Mouse (Mus musculus): Measurements from ENCODE around the gene Pld6. TPM values are rescaled to one million over a fixed set of nuclear protein-coding genes. Genes with fewer than 3 reads are reported as not detected.
A peak's percentile ranks its signal among the peaks of the same experiment; 100 is the strongest.

Pld6 gene
- 1 to 10 TPM; 1.7 to 2.6 TPM for total RNA-seq (2021)
- polyA plus RNA-seq (2012; rRNA removed), result 10.6 and 12.5 TPM in 2 replicates
- long read RNA-seq, transcript Pld6-202 (2 exons, 948 nt), result major isoform, 5 of 6 reads
- long read RNA-seq, partial matches to known transcripts, result 0 of 6 reads
- long read RNA-seq, other reads (novel, unspliced or antisense), result 0 of 6 reads

DNA sequence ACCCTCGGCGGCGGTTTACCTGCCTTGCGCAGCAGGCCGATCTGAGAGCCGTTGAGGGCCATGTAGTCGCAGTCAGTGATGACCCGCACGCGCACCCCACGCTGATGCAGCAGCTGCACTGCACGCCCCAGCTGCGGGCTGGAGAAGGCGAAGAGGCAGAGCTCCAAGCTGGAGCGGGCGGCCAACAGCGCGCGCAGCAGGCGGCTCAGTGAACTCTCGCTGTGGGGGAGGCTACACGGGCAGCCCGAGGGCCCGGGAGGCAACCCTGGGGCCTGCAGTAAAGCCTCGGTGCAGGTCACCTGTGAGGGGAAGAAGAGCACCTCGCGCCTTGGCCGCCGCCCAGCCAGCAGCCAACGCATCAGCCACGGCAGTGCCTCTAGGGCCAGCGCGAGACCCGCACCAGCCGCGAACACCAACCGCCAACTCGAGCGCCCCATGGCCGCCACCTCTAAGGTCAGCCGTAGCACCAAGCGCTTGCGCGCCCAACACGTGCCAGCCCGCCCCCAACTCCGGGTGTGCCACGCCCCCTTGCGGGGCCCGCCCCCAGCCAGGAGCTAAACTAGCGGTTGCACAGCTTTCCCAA lies at the start of gene Pld6:
Pld6 (minus strand) TSS at position 447 of the 583 bp plus-strand sequence.
- DNase-seq, result peak; percentile 78

DNA sequence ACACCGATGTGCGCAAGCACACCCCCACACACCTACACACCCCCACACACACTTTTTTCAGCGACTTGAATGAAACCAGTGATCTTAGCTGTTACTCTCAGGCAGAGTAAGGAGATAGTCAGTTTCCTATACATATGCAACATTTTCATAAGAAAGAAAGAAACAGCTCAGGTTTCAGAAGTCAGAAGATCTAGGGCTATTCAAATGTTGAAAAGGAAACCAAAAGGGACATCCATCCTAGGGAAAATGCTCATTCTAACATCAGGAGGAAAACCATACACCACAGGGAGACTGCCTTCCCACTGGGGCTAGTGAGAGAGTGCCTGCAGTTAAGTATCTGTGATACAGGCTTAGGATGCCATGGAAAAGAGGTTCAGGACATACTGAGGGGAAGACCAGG lies 34.2 kb upstream of the Pld6 start:
- DNase-seq, result no peak

DNA sequence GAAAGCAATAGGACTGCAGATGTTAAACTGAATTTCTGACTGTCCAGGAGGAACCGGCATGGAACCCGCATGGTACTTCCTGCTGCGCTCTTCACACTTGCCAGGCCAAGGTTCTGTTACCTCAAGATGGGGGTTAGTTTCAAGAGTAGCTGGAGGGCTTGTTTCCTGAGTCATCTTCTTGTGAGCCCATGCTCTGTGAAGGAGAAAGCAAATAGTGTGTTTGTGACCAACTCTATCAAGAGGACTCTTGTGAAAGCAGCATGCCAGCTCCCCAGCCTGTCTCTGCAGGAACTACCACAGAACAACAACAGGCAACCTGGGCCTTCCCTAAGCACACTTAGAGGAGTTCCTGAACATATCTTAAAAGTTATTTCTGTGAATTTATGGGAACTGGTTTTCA lies 30.5 kb upstream of the Pld6 start:
- no peak for DNase-seq

DNA sequence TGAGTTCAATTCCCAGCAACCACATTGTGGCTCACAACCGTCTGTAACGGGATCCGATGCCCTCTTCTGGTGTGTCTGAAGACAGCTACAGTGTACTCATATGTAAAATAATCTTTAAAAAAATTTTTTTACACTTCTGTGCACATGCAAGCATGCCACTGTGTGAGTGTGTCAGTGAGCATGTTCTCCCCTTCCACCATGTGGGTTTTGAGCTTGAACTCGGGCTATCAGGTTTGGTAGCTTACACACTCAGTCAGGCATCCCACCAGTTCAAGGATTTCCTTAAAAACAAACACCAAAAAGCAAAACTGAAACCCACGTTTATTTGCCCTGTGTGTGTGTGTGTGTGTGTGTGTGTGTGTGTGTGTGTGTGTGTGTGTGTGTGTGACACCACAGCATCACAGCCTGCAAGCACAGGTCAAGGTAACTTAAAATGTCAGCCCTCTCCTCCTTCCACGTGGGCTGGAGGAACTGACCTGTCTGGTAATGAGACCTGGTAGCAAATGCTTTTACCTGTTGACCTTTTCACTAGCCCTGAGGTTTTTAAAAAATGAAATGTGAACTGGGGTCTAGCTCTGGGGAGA lies 28.1 kb upstream of the Pld6 start:
- DNase-seq, result no peak

DNA sequence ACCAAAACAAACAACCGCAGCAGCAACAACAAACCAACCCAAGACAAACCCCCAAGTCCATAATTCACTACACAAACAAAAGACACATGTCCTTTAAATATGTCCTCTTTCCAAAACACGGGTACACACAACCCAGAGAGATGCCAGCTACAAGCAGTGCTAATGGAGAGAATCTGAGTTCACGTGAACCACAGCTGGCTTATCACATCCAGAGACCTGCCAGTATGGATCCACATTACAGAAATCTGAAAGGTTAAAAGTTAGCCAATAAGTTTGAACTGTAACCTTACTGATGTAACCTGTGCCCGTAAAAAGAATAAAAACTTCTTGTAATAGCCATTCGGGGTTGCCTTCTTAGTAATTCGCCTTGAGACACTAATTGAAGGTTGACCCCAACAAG lies 27.5 kb upstream of the Pld6 start:
- no peak for DNase-seq

DNA sequence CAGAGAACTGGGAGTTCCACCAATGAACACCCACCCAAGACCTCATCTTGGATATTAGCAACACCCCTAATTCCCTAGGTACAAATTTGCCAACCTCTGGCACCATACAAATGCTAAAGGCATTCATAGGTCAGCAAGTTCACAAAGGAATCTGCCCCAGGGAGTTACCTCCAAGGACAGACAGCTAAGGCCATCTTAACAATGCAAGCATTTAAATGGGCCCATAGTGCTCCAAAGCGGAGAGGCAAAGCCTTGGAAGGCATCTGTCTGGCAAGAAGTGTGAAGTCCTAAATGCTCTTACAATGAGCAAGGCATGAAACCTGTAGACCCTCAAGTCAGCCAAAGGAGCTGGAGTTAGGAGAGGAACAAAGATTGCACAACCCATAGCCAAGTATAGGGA lies 26.9 kb upstream of the Pld6 start:
- DNase-seq, result no peak

DNA sequence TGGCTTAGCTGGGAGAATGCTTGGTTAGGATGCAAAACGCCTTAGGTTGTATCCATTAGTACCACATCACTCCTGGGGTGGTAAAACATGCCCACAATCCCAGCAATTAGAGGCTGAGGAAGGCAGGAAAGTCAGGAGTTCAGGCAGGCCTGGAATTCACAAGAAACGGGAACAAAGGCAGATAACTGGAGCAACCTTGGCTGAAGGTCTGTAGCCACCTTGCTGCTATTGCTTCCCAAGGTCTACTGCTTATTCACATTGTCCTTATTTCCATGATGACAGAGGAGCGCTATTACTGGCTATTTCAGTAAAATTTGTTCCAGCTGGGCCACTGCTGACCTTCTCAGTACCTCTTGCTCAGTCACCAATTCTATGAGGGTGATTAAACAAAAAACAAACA lies 25.8 kb upstream of the Pld6 start:
- peak; percentile 74 for DNase-seq

DNA sequence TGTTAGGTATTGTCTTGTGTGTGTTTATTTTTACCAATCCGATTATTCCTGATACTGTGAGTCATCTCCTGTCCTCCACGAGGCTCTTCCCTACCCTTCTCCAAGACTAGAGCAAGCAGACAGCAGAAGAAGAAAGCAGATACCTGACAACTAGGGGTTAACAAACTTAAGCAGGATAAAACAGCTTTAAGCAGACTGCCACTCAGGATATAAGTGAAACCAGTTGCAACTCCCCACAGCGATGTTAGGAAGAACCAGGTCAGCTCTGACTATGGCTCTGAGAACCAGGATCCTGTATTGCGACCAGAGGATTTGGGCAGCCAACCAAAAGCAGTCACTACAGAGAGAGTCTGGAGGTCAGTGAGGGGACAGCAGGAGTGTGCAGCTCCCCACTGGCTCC lies 23.8 kb upstream of the Pld6 start:
- DNase-seq, result peak; percentile 45

DNA sequence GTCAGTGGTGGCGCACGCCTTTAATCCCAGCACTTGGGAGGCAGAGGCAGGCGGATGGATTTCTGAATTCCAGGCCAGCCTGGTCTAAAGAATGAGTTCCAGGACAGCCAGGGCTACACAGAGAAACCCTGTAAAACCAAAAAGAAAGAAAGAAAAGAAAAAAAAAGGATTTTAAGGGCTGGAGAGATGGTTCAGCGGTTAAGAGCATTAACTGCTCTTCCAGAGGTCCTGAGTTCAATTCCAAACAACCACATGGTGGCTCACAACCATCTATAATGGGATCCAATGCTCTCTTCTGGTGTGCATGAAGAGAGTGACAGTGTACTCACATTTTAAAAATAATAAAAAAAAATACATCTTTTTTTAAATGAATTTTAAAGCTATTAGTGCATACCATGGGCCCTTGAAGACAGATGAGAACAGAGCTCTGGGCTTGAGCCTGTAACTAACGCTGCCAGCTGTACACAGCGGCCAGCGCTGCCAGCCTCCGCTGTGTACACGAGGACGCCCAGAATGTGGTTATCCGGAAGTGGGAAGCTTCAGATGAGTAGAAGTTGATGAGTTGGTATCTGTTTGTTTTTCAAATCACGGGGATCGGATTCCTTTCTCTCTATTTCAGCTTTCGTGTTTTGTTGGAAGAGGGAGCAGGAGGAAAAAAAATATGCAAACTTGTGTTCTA lies 23.2 kb upstream of the Pld6 start:
- DNase-seq, result no peak

DNA sequence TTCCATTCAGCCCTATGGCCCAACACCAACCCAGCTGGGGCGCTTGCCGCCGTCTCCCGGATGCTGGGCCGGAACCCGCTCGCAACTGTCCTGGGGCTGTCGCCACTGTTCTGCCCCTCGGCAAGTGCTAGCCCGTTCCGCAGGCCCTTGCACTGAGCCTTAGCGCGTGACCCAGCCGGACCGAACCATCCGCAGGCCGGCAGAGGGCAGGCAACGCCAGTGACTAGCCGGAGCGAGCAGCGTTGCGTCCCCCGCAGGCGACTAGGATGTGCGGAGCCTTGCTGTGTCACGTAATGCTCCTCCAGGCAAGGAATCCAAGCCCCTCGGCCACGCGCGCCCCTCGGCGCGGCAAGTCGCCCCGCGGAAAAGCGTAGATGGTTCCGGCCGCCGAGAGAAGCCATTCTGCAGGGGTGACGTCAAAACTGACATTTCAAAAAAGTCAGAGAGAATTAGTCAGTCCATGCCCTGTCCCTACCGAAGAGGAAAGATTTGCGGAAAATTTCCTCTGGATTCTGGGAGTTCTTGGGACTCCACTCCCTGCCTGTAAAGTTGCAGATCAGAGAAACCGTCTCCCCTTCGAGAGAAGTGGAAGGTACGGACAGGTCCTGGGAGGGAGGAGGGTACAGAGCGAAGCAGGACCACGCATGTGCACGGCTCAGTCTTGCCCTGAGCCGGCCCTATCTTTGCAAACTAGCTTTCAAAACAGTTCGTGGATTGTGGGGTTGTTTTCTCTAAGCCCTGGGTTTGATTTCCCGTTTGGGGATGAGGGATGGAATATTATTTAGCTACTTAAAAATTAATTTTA lies 22.4 kb upstream of the Pld6 start, which contains the start of gene Flcn:
Flcn (minus strand) TSS at position 347 of the 805 bp plus-strand sequence.
- peak; percentile 92 for DNase-seq

DNA sequence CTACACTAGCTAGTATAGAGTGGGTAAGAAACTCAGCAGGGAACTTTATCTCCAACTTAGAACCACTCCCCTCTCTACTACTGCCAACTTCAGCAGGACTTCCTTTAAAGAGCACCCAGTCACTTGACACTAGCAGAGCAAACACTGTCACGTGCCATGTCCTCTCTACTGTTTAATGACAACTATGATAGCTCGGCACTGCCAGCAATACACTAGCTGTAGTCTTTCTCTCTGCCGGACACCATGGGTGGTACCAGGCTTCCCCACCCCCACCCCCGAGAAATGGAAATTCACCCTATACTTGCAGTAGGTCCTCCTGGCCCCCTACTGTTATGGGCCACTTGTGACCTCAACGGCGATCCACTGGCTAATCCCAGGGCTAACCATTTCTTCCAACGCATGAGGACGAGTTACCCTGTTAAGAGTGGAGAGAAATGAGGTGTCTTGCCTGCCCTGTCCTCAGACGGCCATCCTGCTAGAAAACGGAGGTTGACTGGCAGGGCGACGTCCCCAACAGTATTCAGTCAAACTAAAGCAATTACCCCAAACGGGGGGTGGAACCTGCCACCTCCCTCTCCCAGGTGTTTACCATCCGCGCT lies 21.7 kb upstream of the Pld6 start:
- DNase-seq, result peak; percentile 71

DNA sequence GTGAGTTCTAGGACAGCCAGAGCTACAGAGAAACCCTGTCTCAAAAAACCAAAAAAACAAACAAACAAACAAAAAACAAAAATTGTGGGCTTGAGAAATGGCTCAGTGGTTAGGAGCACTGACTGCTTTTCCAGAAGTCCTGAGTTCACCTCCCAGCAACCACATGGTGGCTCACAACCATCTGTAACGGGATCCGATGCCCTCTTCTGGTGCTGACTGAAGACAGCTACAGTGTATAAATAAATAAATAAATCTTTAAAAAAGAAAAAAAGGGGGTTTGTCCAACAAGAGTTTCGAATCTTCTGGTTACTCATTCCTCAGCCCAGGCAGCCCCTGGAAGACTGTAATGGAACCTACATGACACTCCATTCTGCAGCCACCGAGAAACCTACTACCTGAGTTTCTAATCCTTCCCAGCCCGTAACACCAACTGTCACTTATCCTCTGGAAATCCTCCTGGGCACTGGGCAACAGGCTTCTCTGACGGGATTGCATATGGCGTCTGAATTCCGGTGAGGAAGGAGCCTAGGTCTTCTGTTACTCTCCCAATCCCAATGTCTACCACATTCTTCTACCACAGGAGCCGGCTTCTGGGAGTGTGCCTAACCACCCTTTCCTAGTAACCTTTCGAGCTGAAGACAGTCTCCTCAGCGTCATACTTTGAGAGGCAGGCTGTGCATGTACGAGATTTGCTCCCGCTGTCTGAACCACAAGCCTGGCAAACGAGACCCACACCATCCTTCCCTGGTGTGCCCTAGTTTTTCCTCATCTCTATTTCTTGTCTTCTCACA lies 20.9 kb upstream of the Pld6 start:
- no peak for DNase-seq

DNA sequence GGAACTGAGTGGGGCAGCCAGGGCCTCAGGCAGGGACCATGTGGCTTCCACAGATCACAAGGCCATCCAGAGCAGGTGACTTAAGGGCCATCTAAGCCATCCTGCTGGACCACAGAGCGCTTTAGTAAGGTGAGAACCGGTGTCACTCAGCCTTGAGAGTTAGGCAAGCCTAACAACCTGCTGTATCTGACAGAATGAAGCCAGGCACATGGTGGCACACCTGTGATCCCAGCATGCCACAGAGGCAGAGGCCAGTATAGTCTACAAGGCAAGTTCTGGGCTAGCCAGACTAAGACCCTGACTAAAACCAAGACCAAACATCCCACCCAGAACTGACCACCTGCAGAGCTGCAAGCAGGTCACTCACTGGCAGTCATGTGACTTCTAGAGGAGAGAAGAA lies 18.2 kb upstream of the Pld6 start:
- no peak for DNase-seq

DNA sequence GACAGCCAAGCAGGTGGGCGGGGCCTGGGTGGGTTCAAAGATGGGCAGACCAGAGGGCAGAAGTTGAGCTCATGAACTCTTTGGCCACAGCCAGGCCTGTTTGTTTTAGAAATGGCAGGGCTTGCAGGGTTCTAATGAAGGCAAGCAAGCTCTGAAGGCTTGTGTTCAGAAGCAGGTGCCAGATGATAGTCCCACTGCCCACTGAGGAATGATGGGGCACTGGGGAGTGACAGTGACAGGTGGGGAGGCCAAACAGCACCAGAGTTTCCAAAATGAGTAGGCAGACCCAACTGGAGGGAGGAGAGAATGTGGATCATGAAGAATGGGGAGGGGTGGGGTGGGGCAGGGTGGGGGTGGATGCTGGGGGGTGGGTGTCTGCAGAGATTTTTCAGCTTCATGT lies 17.8 kb upstream of the Pld6 start:
- no peak for DNase-seq

DNA sequence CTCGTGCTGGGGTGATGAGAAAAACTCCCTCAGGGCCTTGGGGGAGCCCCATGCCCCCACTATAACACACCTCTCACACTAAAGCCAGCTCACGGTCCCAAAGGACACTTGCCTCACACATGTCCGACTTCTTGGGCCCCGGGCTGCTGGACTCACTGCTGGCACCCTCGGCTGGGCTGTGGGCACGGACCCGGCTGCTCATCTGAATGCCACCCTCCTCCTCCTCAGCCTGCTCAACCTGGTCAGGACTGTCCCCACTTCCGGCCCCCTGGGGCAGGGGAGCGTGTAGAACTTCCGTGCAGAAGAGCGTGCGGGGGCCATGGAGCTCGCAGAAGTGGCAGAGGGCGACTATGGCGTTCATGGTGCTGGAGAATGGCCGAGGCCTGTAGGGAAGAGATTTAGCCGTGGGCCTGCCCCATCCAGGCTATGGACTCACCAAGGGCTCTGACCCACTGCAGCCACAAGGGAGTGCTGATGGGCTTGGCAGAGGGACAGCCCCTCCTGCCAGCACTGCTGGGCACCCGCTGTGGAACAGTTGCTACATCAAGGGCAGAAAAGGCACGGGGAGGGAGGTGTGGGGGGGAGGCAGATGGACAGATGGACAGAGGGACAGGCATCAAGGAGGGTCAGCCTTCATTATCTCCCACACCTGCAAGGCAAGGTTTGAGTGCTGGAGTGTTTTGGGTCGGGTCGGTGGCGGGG lies 17.1 kb upstream of the Pld6 start:
- peak; percentile 50 for DNase-seq

DNA sequence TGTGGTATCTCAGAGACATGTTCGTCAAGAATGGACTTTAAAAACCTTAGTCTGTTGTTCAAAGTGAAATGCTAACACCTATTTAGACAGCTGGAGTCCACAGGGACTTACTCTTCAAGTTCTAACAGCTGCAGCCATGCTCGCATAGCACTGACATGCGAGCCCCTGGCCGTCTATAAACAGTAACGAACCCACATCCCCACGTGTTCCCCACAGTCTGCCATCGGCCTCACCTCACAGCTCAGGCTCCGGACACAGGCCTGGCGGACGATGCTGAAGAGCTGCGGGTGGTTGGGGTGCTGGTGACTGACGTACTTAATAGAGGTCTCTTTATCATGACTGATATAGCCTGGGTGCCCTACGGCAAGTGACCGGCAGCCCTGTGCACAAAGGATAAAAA lies 16.1 kb upstream of the Pld6 start:
- DNase-seq, result no peak

DNA sequence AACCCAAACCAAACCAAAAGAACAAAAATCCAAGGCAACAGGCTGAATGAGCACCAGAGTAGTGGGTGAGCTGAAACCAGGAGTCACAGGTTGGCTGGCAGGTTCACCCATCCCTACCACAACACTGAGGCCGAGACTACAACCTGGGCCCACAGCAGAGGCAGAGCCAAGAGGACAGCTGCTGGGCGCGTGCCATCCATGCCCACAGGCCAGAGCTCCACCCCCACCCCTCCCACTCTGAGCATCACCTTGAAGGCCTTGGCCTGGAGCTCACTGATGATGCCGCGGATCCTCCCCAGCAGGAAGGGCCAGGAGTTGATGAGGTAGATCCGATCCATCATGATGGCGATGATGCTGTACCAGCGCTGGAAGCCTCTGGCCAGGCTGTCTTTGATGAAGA lies 14.4 kb upstream of the Pld6 start:
- DNase-seq, result no peak

DNA sequence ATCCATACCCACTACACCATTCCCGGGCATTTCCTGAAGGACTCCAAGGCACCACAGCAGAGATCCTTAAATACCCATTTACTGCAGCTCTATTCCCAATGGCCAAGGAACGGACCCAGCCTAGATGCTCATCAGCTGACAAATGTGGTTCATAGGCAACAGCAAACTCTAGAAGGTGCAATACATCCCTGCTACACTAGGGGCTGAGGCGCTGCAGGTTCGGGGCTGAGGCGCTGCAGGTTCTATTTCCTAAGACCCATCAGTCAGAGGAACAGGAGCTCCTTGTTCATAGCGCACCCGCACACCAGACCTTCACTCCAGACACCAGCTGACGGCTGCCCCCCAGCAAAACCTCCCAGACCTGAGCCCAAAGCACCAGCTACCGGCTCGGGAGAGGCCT lies 13.0 kb upstream of the Pld6 start:
- DNase-seq, result no peak

DNA sequence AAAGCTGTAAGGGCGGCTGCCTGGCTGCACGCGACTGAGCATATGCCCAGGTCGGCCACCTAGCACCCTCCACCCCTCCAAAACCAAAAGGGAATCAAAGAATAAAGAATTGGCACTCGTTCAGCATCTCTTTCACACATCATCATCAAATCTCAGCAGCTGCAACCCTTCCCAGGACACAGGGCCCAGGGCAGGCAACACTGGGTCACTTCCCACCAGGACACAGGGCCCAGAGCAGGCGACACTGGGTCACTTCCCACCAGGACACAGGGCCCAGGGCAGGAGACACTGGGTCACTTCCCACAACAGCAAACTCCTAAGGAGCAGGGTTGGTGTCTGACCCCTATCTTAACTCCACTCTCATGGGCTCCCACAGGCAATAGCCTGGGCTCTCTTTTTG lies 5.9 kb upstream of the Pld6 start:
- DNase-seq, result no peak

DNA sequence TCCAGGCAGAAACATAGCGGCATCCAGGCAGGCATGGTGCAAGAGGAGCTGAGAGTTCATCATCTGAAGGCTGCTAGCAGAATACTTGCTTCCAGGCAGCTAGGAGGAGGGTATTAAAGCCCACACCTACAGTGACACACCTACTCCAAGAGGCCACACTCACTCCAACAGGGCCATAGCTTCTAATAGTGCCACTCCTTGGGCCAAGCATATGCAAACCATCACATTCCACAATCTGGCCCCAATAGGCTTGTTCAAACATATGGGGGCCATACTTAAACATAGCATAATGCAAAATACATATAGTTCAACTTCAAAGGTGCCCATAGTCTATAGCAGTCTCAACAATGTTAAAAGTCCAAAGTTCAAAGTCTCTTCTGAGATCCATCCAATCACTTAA lies 1.9 kb upstream of the Pld6 start:
- no peak for DNase-seq
